Comparison of ENCODE assay signal across 27 mouse cellular contexts in genomic region chr4:33642526-33642925, GRCm38 (mm10).
DNase-seq lines count a peak whose midpoint lies in the region; ATAC-seq and TF ChIP-seq lines count a peak whose summit lies in the region.
"Had no signal": no experiment of that assay in that cellular context is flagged by ENCODE, and none has a peak within 500 bp of the region (broad histone marks: within the 10 kb centered on the region; RNA-seq: fewer than 3 reads in every experiment).

No protein-coding gene starts in this region.

- no peak for ATAC-seq in heart, embryonic 12.5 days (ENCODE audit: insufficient number of reproducible peaks, low FRiP score)
- no peak for ATAC-seq in midbrain, embryonic 15.5 days (replicated peaks)
- peak; percentile 54; the same call in 1 of the 2 replicates for ATAC-seq in hindbrain, embryonic 12.5 days (ENCODE audit: low FRiP score)
- ATAC-seq in hindbrain, postnatal 0 days: peak; percentile 68
- ATAC-seq: intestine, embryonic 15.5 days; liver, embryonic 12.5 days; Patski had no signal

- H3K9me3 ChIP-seq in heart, embryonic 10.5 days: no peaks in the 10 kb centered on the region
- no peaks in the 10 kb centered on the region for H3K9me3 ChIP-seq in heart, embryonic 12.5 days (replicated peaks)
- no peaks in the 10 kb centered on the region for H3K9me3 ChIP-seq in midbrain, embryonic 10.5 days (replicated peaks)
- H3K9me3 ChIP-seq in midbrain, embryonic 15.5 days: no peaks in the 10 kb centered on the region
- H3K9me3 ChIP-seq in hindbrain, embryonic 12.5 days (replicated peaks): no peaks in the 10 kb centered on the region
- H3K9me3 ChIP-seq in hindbrain, postnatal 0 days (ENCODE audit: low read length): no peaks in the 10 kb centered on the region
- H3K9me3 ChIP-seq: forebrain, embryonic 13.5 days; G1E; intestine, embryonic 15.5 days; kidney, embryonic 15.5 days; limb, embryonic 13.5 days; liver, embryonic 12.5 days had no signal

- H3K9ac ChIP-seq in heart, embryonic 12.5 days: no peak overlapping the region
- H3K9ac ChIP-seq in midbrain, embryonic 15.5 days: no peak overlapping the region
- no peak overlapping the region for H3K9ac ChIP-seq in hindbrain, embryonic 12.5 days
- no peak overlapping the region for H3K9ac ChIP-seq in hindbrain, postnatal 0 days (replicated peaks; ENCODE audit: low read length)
- H3K9ac ChIP-seq: forebrain, embryonic 13.5 days; intestine, embryonic 15.5 days; kidney, embryonic 15.5 days; limb, embryonic 13.5 days; liver, embryonic 12.5 days had no signal

- no peak overlapping the region for H3K4me2 ChIP-seq in heart, embryonic 12.5 days
- no peak overlapping the region for H3K4me2 ChIP-seq in midbrain, embryonic 15.5 days
- H3K4me2 ChIP-seq in hindbrain, embryonic 12.5 days (replicated peaks): no peak overlapping the region
- no peak overlapping the region for H3K4me2 ChIP-seq in hindbrain, postnatal 0 days (ENCODE audit: low read depth, low read length)
- H3K4me2 ChIP-seq: forebrain, embryonic 13.5 days; intestine, embryonic 15.5 days; kidney, embryonic 15.5 days; limb, embryonic 13.5 days; liver, embryonic 12.5 days had no signal

- peak; percentile 69 for DNase-seq in heart, embryonic 10.5 days (ENCODE audit: low spot score)
- DNase-seq in midbrain, embryonic 10.5 days (ENCODE audit: low spot score): no peak
- DNase-seq in hindbrain, postnatal 0 days (ENCODE audit: low spot score): peak; percentile 65
- no peak for DNase-seq in adrenal gland, adult 8-10 months
- no peak for DNase-seq in retina, embryonic 14.5 days (ENCODE audit: low spot score)
- DNase-seq: adrenal gland, adult 2 months; B cell, adult 2 months; cerebellum, adult 2 months; cerebellum, postnatal 36 days; embryo, embryonic 11 days; gastrocnemius, postnatal 14 days; heart, postnatal 4 days; lung, adult 18-20 months; lung, postnatal 10 days; right cerebral cortex, postnatal 25 days; spleen, adult 18-20 months had no signal

- no peaks in the 10 kb centered on the region for H3K36me3 ChIP-seq in heart, embryonic 10.5 days
- no peaks in the 10 kb centered on the region for H3K36me3 ChIP-seq in heart, embryonic 12.5 days
- no peaks in the 10 kb centered on the region for H3K36me3 ChIP-seq in midbrain, embryonic 10.5 days
- H3K36me3 ChIP-seq in midbrain, embryonic 15.5 days (replicated peaks): no peaks in the 10 kb centered on the region
- no peaks in the 10 kb centered on the region for H3K36me3 ChIP-seq in hindbrain, embryonic 12.5 days
- H3K36me3 ChIP-seq in hindbrain, postnatal 0 days (ENCODE audit: insufficient read depth, low read length): no peaks in the 10 kb centered on the region
- H3K36me3 ChIP-seq: G1E; intestine, embryonic 15.5 days; kidney, embryonic 15.5 days; limb, embryonic 13.5 days; liver, embryonic 12.5 days had no signal

- H3K4me3 ChIP-seq in heart, embryonic 10.5 days: no peak overlapping the region
- H3K4me3 ChIP-seq in heart, embryonic 12.5 days: no peak overlapping the region
- no peak overlapping the region for H3K4me3 ChIP-seq in midbrain, embryonic 10.5 days
- H3K4me3 ChIP-seq in midbrain, embryonic 15.5 days: no peak overlapping the region
- no peak overlapping the region for H3K4me3 ChIP-seq in hindbrain, embryonic 12.5 days
- H3K4me3 ChIP-seq in hindbrain, postnatal 0 days (ENCODE audit: low read length): no peak overlapping the region
- H3K4me3 ChIP-seq: forebrain, embryonic 13.5 days; intestine, embryonic 15.5 days; kidney, embryonic 15.5 days; limb, embryonic 13.5 days; liver, embryonic 12.5 days had no signal

- no peak overlapping the region for H3K27ac ChIP-seq in heart, embryonic 10.5 days
- H3K27ac ChIP-seq in heart, embryonic 12.5 days (ENCODE audit: poor library complexity, severe bottlenecking): no peak overlapping the region
- H3K27ac ChIP-seq in midbrain, embryonic 10.5 days (replicated peaks): 0 out of 2 replicates have a peak overlapping the region, but pooled peaks have one; percentile 7
- H3K27ac ChIP-seq in midbrain, embryonic 15.5 days: no peak overlapping the region
- H3K27ac ChIP-seq in hindbrain, embryonic 12.5 days: no peak overlapping the region
- H3K27ac ChIP-seq in hindbrain, postnatal 0 days: 0 out of 2 replicates have a peak overlapping the region, but pooled peaks have one; percentile 8
- H3K27ac ChIP-seq: forebrain, embryonic 13.5 days; intestine, embryonic 15.5 days; kidney, embryonic 15.5 days; limb, embryonic 13.5 days; liver, embryonic 12.5 days had no signal

- no peaks in the 10 kb centered on the region for H3K27me3 ChIP-seq in heart, embryonic 10.5 days (ENCODE audit: insufficient read depth, poor library complexity, severe bottlenecking)
- H3K27me3 ChIP-seq in heart, embryonic 12.5 days (replicated peaks): no peaks in the 10 kb centered on the region
- no peaks in the 10 kb centered on the region for H3K27me3 ChIP-seq in midbrain, embryonic 10.5 days (ENCODE audit: low read depth, poor library complexity, severe bottlenecking)
- H3K27me3 ChIP-seq in midbrain, embryonic 15.5 days (replicated peaks): no peaks in the 10 kb centered on the region
- no peaks in the 10 kb centered on the region for H3K27me3 ChIP-seq in hindbrain, embryonic 12.5 days
- H3K27me3 ChIP-seq in hindbrain, postnatal 0 days (ENCODE audit: insufficient read depth, low read length): no peaks in the 10 kb centered on the region
- H3K27me3 ChIP-seq: CH12.LX; forebrain, embryonic 13.5 days; intestine, embryonic 15.5 days; kidney, embryonic 15.5 days; limb, embryonic 13.5 days; liver, embryonic 12.5 days; Patski had no signal

- no peaks in the 10 kb centered on the region; the same call in 1 of the 2 replicates for H3K4me1 ChIP-seq in heart, embryonic 10.5 days
- peaks cover 7% of the 10 kb centered on the region; the same call in 1 of the 2 replicates for H3K4me1 ChIP-seq in heart, embryonic 12.5 days (replicated peaks)
- peaks cover 16% of the 10 kb centered on the region for H3K4me1 ChIP-seq in midbrain, embryonic 10.5 days
- H3K4me1 ChIP-seq in midbrain, embryonic 15.5 days: 0 out of 2 replicates have a peak, but pooled peaks cover 8% of the 10 kb centered on the region
- peaks cover 8% of the 10 kb centered on the region; the same call in 1 of the 2 replicates for H3K4me1 ChIP-seq in hindbrain, embryonic 12.5 days
- peaks cover 4% of the 10 kb centered on the region; the same call in 1 of the 2 replicates for H3K4me1 ChIP-seq in hindbrain, postnatal 0 days (ENCODE audit: insufficient read depth, low read length)
- H3K4me1 ChIP-seq: intestine, embryonic 15.5 days; limb, embryonic 13.5 days; liver, embryonic 12.5 days had no signal

- WGBS in heart, embryonic 10.5 days: 73% methylated on average over 13 of the region's 13 CpGs
- 73% methylated on average over 13 of the region's 13 CpGs for WGBS in heart, embryonic 12.5 days
- 92% methylated on average over 13 of the region's 13 CpGs for WGBS in midbrain, embryonic 10.5 days
- WGBS in midbrain, embryonic 15.5 days: 78% methylated on average over 13 of the region's 13 CpGs
- 78% methylated on average over 13 of the region's 13 CpGs for WGBS in hindbrain, embryonic 12.5 days
- 58% methylated on average over 13 of the region's 13 CpGs for WGBS in hindbrain, postnatal 0 days

- no peak for TF ChIP-seq CTCF in hindbrain, postnatal 0 days (IDR thresholded peaks at IDR 0.05; ENCODE audit: low read depth)

Comparison
In these comparisons a context has a peak if more than half of its experiments do, and no peak if none do; other contexts are left out.
1. H3K27ac ChIP-seq: peak in midbrain, embryonic 10.5 days (single experiment) and hindbrain, postnatal 0 days (single experiment); none in heart, embryonic 10.5 days (single experiment), heart, embryonic 12.5 days (single experiment), midbrain, embryonic 15.5 days (single experiment) and hindbrain, embryonic 12.5 days (single experiment).
2. DNase-seq: peak in heart, embryonic 10.5 days (single experiment) and hindbrain, postnatal 0 days (single experiment); none in midbrain, embryonic 10.5 days (single experiment), adrenal gland, adult 8-10 months (single experiment) and retina, embryonic 14.5 days (single experiment).
3. ATAC-seq: peak in hindbrain, embryonic 12.5 days (single experiment) and hindbrain, postnatal 0 days (single experiment); none in heart, embryonic 12.5 days (single experiment) and midbrain, embryonic 15.5 days (single experiment).